ENCODE assay signal across 28 mouse cellular contexts in genomic region chr9:22419877-22420276, GRCm38 (mm10). TPM values are rescaled to one million over a fixed set of nuclear protein-coding genes. Genes with fewer than 3 reads are reported as not detected.
"Had no signal": no experiment of that assay in that cellular context is flagged by ENCODE, and none has a peak within 500 bp of the region (broad histone marks: within the 10 kb centered on the region; RNA-seq: fewer than 3 reads in every experiment).

No protein-coding gene starts in this region.

- H3K9me3 ChIP-seq: megakaryocyte, embryonic 14.5 days; midbrain, embryonic 10.5 days; midbrain, embryonic 12.5 days; neural tube, embryonic 13.5 days; neural tube, embryonic 15.5 days; stomach, embryonic 15.5 days had no signal

- H3K36me3 ChIP-seq: midbrain, embryonic 10.5 days; midbrain, embryonic 12.5 days; neural tube, embryonic 13.5 days; stomach, embryonic 15.5 days had no signal

- H3K9ac ChIP-seq: liver, embryonic 14.5 days; lung, embryonic 14.5 days; midbrain, embryonic 12.5 days; neural tube, embryonic 13.5 days; neural tube, embryonic 15.5 days; stomach, embryonic 15.5 days had no signal

- H3K27ac ChIP-seq: liver, embryonic 14.5 days; midbrain, embryonic 10.5 days; midbrain, embryonic 12.5 days; neural tube, embryonic 13.5 days; neural tube, embryonic 15.5 days; stomach, embryonic 15.5 days; stomach, postnatal 0 days had no signal

- H3K4me1 ChIP-seq: midbrain, embryonic 12.5 days; neural tube, embryonic 13.5 days; neural tube, embryonic 15.5 days; stomach, embryonic 15.5 days had no signal

- ATAC-seq: midbrain, embryonic 16.5 days had no signal

- H3K4me3 ChIP-seq: megakaryocyte, embryonic 14.5 days; midbrain, embryonic 10.5 days; midbrain, embryonic 12.5 days; myocyte; neural tube, embryonic 13.5 days; neural tube, embryonic 15.5 days; stomach, embryonic 15.5 days had no signal

- H3K4me2 ChIP-seq: lung, embryonic 14.5 days; midbrain, embryonic 12.5 days; neural tube, embryonic 13.5 days; neural tube, embryonic 15.5 days; stomach, embryonic 15.5 days had no signal

- H3K27me3 ChIP-seq: midbrain, embryonic 12.5 days; neural tube, embryonic 13.5 days; neural tube, embryonic 15.5 days; stomach, embryonic 15.5 days had no signal

- DNase-seq: lung, adult 18-20 months; lung, embryonic 14.5 days; lung, postnatal 10 days; lung, postnatal 4 days; midbrain, embryonic 14.5 days; retina, postnatal 1 day; right cerebral cortex, adult 18-20 months; right cerebral cortex, postnatal 25 days; right cerebral cortex, postnatal 4 days; thymus, adult 2 months; thymus, postnatal 25 days; thymus, postnatal 4 days had no signal

RNA-seq across cellular contexts. Expression of gene Gm17545, which starts 34.2 kb away (rescaled TPM):
- polyA plus RNA-seq: liver, embryonic 14.5 days; liver, embryonic 16.5 days; lung, embryonic 14.5 days; lung, embryonic 16.5 days; midbrain, embryonic 10.5 days; midbrain, embryonic 12.5 days; midbrain, embryonic 14.5 days; midbrain, embryonic 16.5 days; myocyte; neural tube, embryonic 11.5 days; neural tube, embryonic 13.5 days; neural tube, embryonic 15.5 days; small intestine, adult 2 months; spleen, adult 2 months; stomach, embryonic 15.5 days; stomach, postnatal 0 days; thymus, adult 2 months; urinary bladder, adult 2 months had no signal
